In the genomic region with DNA sequence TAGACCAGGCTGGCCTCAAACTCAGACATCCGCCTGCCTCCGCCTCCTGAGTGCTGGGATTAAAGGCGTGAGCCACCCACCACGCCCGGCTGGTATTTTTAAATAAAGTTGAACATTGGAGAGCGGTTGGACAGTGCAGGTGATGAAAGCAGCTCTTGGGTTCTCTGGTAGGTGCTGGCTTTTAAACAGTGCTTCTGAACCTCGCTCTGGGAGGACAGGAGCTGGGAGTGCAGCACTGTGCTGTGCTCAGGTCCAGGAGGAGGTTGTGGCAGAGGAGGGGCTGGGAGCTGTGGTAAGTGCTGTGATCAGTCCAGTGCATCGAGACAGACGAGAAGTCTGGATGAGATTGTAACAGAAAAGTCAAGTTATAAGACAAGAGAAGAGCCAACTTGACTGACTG, we compare ENCODE assay signal across 25 mouse cellular contexts. TPM values are rescaled to one million over a fixed set of nuclear protein-coding genes. Genes with fewer than 3 reads are reported as not detected.
DNase-seq lines count a peak whose midpoint lies in the region; ATAC-seq and TF ChIP-seq lines count a peak whose summit lies in the region.
"Had no signal": no experiment of that assay in that cellular context is flagged by ENCODE, and none has a peak within 500 bp of the region (broad histone marks: within the 10 kb centered on the region; RNA-seq: fewer than 3 reads in every experiment).

No protein-coding gene starts in this region.

- H3K9me3 ChIP-seq in liver, postnatal 0 days (ENCODE audit: low read length): no peaks in the 10 kb centered on the region
- no peaks in the 10 kb centered on the region for H3K9me3 ChIP-seq in liver, embryonic 12.5 days (replicated peaks)
- H3K9me3 ChIP-seq: embryonic facial prominence, embryonic 15.5 days; forebrain, embryonic 15.5 days; intestine, embryonic 15.5 days; limb, embryonic 12.5 days; midbrain, embryonic 12.5 days had no signal

- peaks cover 12% of the 10 kb centered on the region; the same call in 1 of the 2 replicates for H3K4me1 ChIP-seq in liver, postnatal 0 days (ENCODE audit: insufficient read depth)
- H3K4me1 ChIP-seq in liver, embryonic 12.5 days: peaks cover 31% of the 10 kb centered on the region
- H3K4me1 ChIP-seq in bone marrow, adult 2 months (ENCODE audit: control insufficient read depth, insufficient read depth, low read length): no peaks in the 10 kb centered on the region; the same call in 1 of the 2 replicates

- no peak overlapping the region for H3K9ac ChIP-seq in liver, postnatal 0 days (replicated peaks)
- no peak overlapping the region for H3K9ac ChIP-seq in liver, embryonic 12.5 days
- H3K9ac ChIP-seq: embryonic facial prominence, embryonic 15.5 days; forebrain, embryonic 15.5 days; hindbrain, embryonic 14.5 days; intestine, embryonic 15.5 days; limb, embryonic 12.5 days; liver, embryonic 14.5 days; midbrain, embryonic 12.5 days had no signal

- no peak for TF ChIP-seq EP300 in liver, postnatal 0 days (IDR thresholded peaks at IDR 0.05; ENCODE audit: low read depth)

- H3K36me3 ChIP-seq in liver, postnatal 0 days (replicated peaks; ENCODE audit: insufficient read depth, low read length): no peaks in the 10 kb centered on the region
- H3K36me3 ChIP-seq in liver, embryonic 12.5 days: no peaks in the 10 kb centered on the region
- H3K36me3 ChIP-seq: embryonic facial prominence, embryonic 15.5 days; forebrain, embryonic 15.5 days; intestine, embryonic 15.5 days; midbrain, embryonic 12.5 days had no signal

- H3K4me2 ChIP-seq in liver, postnatal 0 days (ENCODE audit: low read depth, low read length): peak overlapping the region; percentile 47
- no peak overlapping the region for H3K4me2 ChIP-seq in liver, embryonic 12.5 days
- H3K4me2 ChIP-seq: embryonic facial prominence, embryonic 15.5 days; forebrain, embryonic 15.5 days; hindbrain, embryonic 14.5 days; intestine, embryonic 15.5 days; limb, embryonic 12.5 days; midbrain, embryonic 12.5 days had no signal

- H3K27ac ChIP-seq in liver, postnatal 0 days (ENCODE audit: low read depth): no peak overlapping the region
- H3K27ac ChIP-seq in liver, embryonic 12.5 days: no peak overlapping the region
- no peak overlapping the region for H3K27ac ChIP-seq in bone marrow, adult 2 months (ENCODE audit: control insufficient read depth, insufficient read depth, low read depth, low read length, poor library complexity)
- H3K27ac ChIP-seq: embryonic facial prominence, embryonic 15.5 days; forebrain, embryonic 15.5 days; hindbrain, embryonic 14.5 days; intestine, embryonic 15.5 days; layer of hippocampus, adult 2 months; limb, embryonic 12.5 days; liver, embryonic 14.5 days; macrophage; midbrain, embryonic 12.5 days had no signal

- H3K4me3 ChIP-seq in liver, postnatal 0 days (ENCODE audit: low read depth, low read length): no peak overlapping the region
- no peak overlapping the region for H3K4me3 ChIP-seq in liver, embryonic 12.5 days
- H3K4me3 ChIP-seq in bone marrow, adult 2 months (replicated peaks; ENCODE audit: control insufficient read depth, low read depth, low read length): peak overlapping the region; percentile 12
- H3K4me3 ChIP-seq: embryonic facial prominence, embryonic 15.5 days; forebrain, embryonic 15.5 days; intestine, embryonic 15.5 days; layer of hippocampus, adult 2 months; limb, embryonic 12.5 days; midbrain, embryonic 12.5 days had no signal

- TF ChIP-seq CTCF in liver, postnatal 0 days (IDR thresholded peaks at IDR 0.05; ENCODE audit: low read depth): no peak
- no peak for TF ChIP-seq CTCF in bone marrow, adult 2 months (IDR thresholded peaks at IDR 0.05; ENCODE audit: control insufficient read depth, insufficient read depth, low read length)

- WGBS in liver, postnatal 0 days (ENCODE audit: insufficient replicate concordance): 82% methylated on average over 9 of the region's 9 CpGs
- 66% methylated on average over 9 of the region's 9 CpGs for WGBS in liver, embryonic 12.5 days (ENCODE audit: insufficient replicate concordance)
- WGBS in bone marrow, adult 2 months: 78% methylated on average over 9 of the region's 9 CpGs

- peak; percentile 86 for DNase-seq in heart, adult 11 months
- DNase-seq in heart, adult 18-20 months: no peak
- DNase-seq in liver, postnatal 0 days: no peak
- peak; percentile 32 for DNase-seq in CD4-positive helper T cell, adult 2 months (ENCODE audit: low read depth, low spot score)
- DNase-seq in layer of hippocampus, adult 9-11 months: no peak
- DNase-seq in layer of hippocampus, adult 8-10 months (ENCODE audit: low spot score in 2 of 2): no peak
- DNase-seq: adrenal gland, postnatal 14 days; cerebellum, adult 9-10 months; gastrocnemius, postnatal 14 days; heart, postnatal 4 days; kidney, adult 8-10 months; kidney, postnatal 25 days; right cerebral cortex, postnatal 14 days; thymus, postnatal 25 days had no signal

- TF ChIP-seq POLR2A in bone marrow, adult 2 months (IDR thresholded peaks at IDR 0.05; ENCODE audit: borderline replicate concordance, control insufficient read depth, low read depth, low read length): no peak

- H3K27me3 ChIP-seq in liver, postnatal 0 days (ENCODE audit: insufficient read depth, low read length): no peaks in the 10 kb centered on the region; the same call in 1 of the 2 replicates
- H3K27me3 ChIP-seq in liver, embryonic 12.5 days (replicated peaks): peaks cover 6% of the 10 kb centered on the region; the same call in 1 of the 2 replicates
- H3K27me3 ChIP-seq: embryonic facial prominence, embryonic 15.5 days; forebrain, embryonic 15.5 days; intestine, embryonic 15.5 days; limb, embryonic 12.5 days; midbrain, embryonic 12.5 days had no signal

- ATAC-seq in liver, postnatal 0 days: no peak
- ATAC-seq in liver, embryonic 12.5 days: no peak
- ATAC-seq: forebrain, embryonic 15.5 days; intestine, embryonic 15.5 days had no signal

RNA-seq across cellular contexts. Expression of gene Il6st, which starts 3.5 kb away (rescaled TPM):
- 100 to 1,000 TPM; 212 to 240 TPM for total RNA-seq in heart, adult 18-20 months (2021)
- polyA plus RNA-seq in liver, postnatal 0 days (2015; fragmentation: Nextera tagmentation; extraction: Ambion mirVana): 7.9 and 11.7 TPM in 2 replicates
- 10.1 and 11.1 TPM in 2 replicates for polyA plus RNA-seq in liver, embryonic 12.5 days (2016; fragmentation: Nextera tagmentation; extraction: Ambion mirVana)
- polyA plus RNA-seq in bone marrow, adult 2 months (2011; ENCODE audit: insufficient read depth, insufficient read length, low replicate concordance, missing spikeins): 13.9 and 29.0 TPM in 2 replicates
- 100 to 1,000 TPM in 1 of 4 experiments, 10 to 100 TPM in 3; 87.6 to 105 (median 97.0) TPM for total RNA-seq in layer of hippocampus, adult 8-10 months (2022)

Comparison
In these comparisons a context has a peak if more than half of its experiments do, and no peak if none do; other contexts are left out.
1. DNase-seq: peak in heart, adult 11 months (single experiment) and CD4-positive helper T cell, adult 2 months (single experiment); none in heart, adult 18-20 months (0 of 2), liver, postnatal 0 days (single experiment), layer of hippocampus, adult 9-11 months (single experiment) and layer of hippocampus, adult 8-10 months (0 of 2).